Mouse (Mus musculus) adrenal gland, postnatal 4 days (tissue): ENCODE results near the gene Zfp780b. TPM values are rescaled to one million over a fixed set of nuclear protein-coding genes. Genes with fewer than 3 reads are reported as not detected.
"Not testable (repeated sequence)": the region's sequence is repeated elsewhere in the genome, so short reads cannot be mapped to it uniquely, and the experiment has no call there.

Source experiments
- DNase-seq, 2 experiments: peaks; one replicate each; pipeline ENCODE4 v3.0.0; 2021 to 2022; ENCODE audit warnings: low spot score in 2 of 2, mixed read lengths in 2 of 2
- long read RNA-seq, 2 experiments: library from polyadenylated mRNA; stranded (forward); transcript quantifications; one replicate each; pipeline ENCODE4 v2.0.0; 2021
- total RNA-seq, 2 experiments: library from RNA; stranded (reverse); gene quantifications; 2 replicates each; pipeline ENCODE4 v1.2.3; 2021

Gene Zfp780b
- total RNA-seq: 10 to 100 TPM; 14.1 to 14.7 TPM
- long read RNA-seq, experiment 1, partial matches to known transcripts: 0 of 3 reads
- long read RNA-seq, experiment 1, other reads (novel, unspliced or antisense): 2 of 3 reads
- long read RNA-seq, experiment 2, partial matches to known transcripts: 0 of 12 reads
- long read RNA-seq, experiment 2, other reads (novel, unspliced or antisense): 7 of 12 reads

GRCm38 (mm10) chr7:27978683-27979528 is at the start of gene Zfp780b:
Gene Zfp780b (minus strand): TSS chr7:27979171.
- DNase-seq: peak; percentile 9 to 46

- no peak for DNase-seq
Observed at GRCm38 (mm10) chr7:28014445-28014810, 35.5 kb upstream of the Zfp780b start.

GRCm38 (mm10) chr7:28013549-28014444 is 34.8 kb upstream of the Zfp780b start, which contains the start of gene Zfp850:
Gene Zfp850 (minus strand): TSS chr7:28014115.
- DNase-seq: peak; percentile 61 to 71

- DNase-seq: no peak
Observed at GRCm38 (mm10) chr7:28010271-28010670, 31.3 kb upstream of the Zfp780b start.

GRCm38 (mm10) chr7:27982197-27982596 is 3.2 kb upstream of the Zfp780b start:
- no peak for DNase-seq

- DNase-seq: not testable (repeated sequence)
Observed at GRCm38 (mm10) chr7:27949451-27949850, 29.5 kb downstream of the Zfp780b start.

GRCm38 (mm10) chr7:27941869-27942268 is 37.1 kb downstream of the Zfp780b start:
- DNase-seq: not testable (repeated sequence)

GRCm38 (mm10) chr7:27933800-27934158 is 45.2 kb downstream of the Zfp780b start:
- DNase-seq: not testable (repeated sequence)

GRCm38 (mm10) chr7:27933050-27933799 is 45.7 kb downstream of the Zfp780b start:
- DNase-seq: no peak

GRCm38 (mm10) chr7:27928818-27929695 is 49.9 kb downstream of the Zfp780b start, which contains the start of gene Zfp974:
Gene Zfp974 (minus strand): TSS chr7:27929460.
- DNase-seq: peak; percentile 17 to 50

- not testable (repeated sequence) for DNase-seq
Observed at GRCm38 (mm10) chr7:27927041-27927440, 51.9 kb downstream of the Zfp780b start.

GRCm38 (mm10) chr7:27910952-27911351 is 68.0 kb downstream of the Zfp780b start:
- DNase-seq: not testable (repeated sequence)

Other genes starting within 250 kb of the Zfp780b start
- 10 to 100 TPM; 21.6 to 23.0 TPM for gene Zfp60, start 247.8 kb downstream of the Zfp780b start, total RNA-seq
- 10 to 100 TPM in 1 of 2 experiments, 1 to 10 TPM in 1; 10.0 to 12.5 TPM for gene Zfp626, start 172.0 kb downstream of the Zfp780b start, total RNA-seq
- gene Zfp59, start 140.6 kb downstream of the Zfp780b start, total RNA-seq: 1 to 10 TPM; 4.4 to 5.4 TPM
- gene Zfp607a, start 121.6 kb downstream of the Zfp780b start, total RNA-seq: 1 to 10 TPM; 8.9 to 9.2 TPM
- gene Zfp974, start 49.7 kb downstream of the Zfp780b start, total RNA-seq: 10 to 100 TPM; 17.5 to 18.2 TPM
- 1 to 10 TPM; 3.4 to 4.1 TPM for gene Zfp850, start 34.9 kb upstream of the Zfp780b start, total RNA-seq
- 100 to 1,000 TPM; 144 to 157 TPM for gene Psmc4, start 70.9 kb upstream of the Zfp780b start, total RNA-seq
- under 1 TPM; 0.34 to 0.37 TPM for gene Fcgbp, start 92.1 kb upstream of the Zfp780b start, total RNA-seq
- gene 9530053A07Rik, start 150.3 kb upstream of the Zfp780b start, total RNA-seq: under 1 TPM in 1 of 2 experiments, not detected in 1; 0.06 TPM
- 100 to 1,000 TPM; 102 to 119 TPM for gene Fbl, start 190.5 kb upstream of the Zfp780b start, total RNA-seq
- gene Dyrk1b, start 200.3 kb upstream of the Zfp780b start, total RNA-seq: 10 to 100 TPM; 40.9 to 41.9 TPM